Mouse (Mus musculus): ENCODE data around the gene Gkn3. TPM values are rescaled to one million over a fixed set of nuclear protein-coding genes. Genes with fewer than 3 reads are reported as not detected.

Gene Gkn3
- polyA plus RNA-seq, 1 experiment = not detected

GRCm38 (mm10) chr6:87399886-87400566, 11.3 kb upstream of the Gkn3 start:
- TF ChIP-seq POLR2A (IDR thresholded peaks at IDR 0.05; ENCODE audit: borderline replicate concordance, low read depth, low read length) (no peak), CTCF (IDR thresholded peaks at IDR 0.05; ENCODE audit: low read depth, low read length) (no peak)
- H3K4me3 ChIP-seq (ENCODE audit: insufficient read depth, low read length) = no peak overlapping the region
- H3K4me1 ChIP-seq (ENCODE audit: control insufficient read depth, insufficient read depth, low read length) = peaks cover 12% of the 10 kb centered on the region
- H3K27ac ChIP-seq (ENCODE audit: insufficient read depth, low read depth, low read length) = peak overlapping the region; percentile 20

GRCm38 (mm10) chr6:87399137-87399536, 10.4 kb upstream of the Gkn3 start:
- TF ChIP-seq POLR2A (IDR thresholded peaks at IDR 0.05; ENCODE audit: borderline replicate concordance, low read depth, low read length) (no peak), CTCF (IDR thresholded peaks at IDR 0.05; ENCODE audit: low read depth, low read length) (peak; percentile 92)
- Histone ChIP-seq H3K4me1 (ENCODE audit: control insufficient read depth, insufficient read depth, low read length) (peaks cover 16% of the 10 kb centered on the region), H3K27ac (ENCODE audit: insufficient read depth, low read depth, low read length) (no peak overlapping the region), H3K4me3 (ENCODE audit: insufficient read depth, low read length) (no peak overlapping the region)

GRCm38 (mm10) chr6:87394783-87395182, 6.0 kb upstream of the Gkn3 start:
- TF ChIP-seq POLR2A (IDR thresholded peaks at IDR 0.05; ENCODE audit: borderline replicate concordance, low read depth, low read length) (no peak), CTCF (IDR thresholded peaks at IDR 0.05; ENCODE audit: low read depth, low read length) (no peak)
- Histone ChIP-seq H3K4me3 (ENCODE audit: insufficient read depth, low read length) (no peak overlapping the region), H3K4me1 (ENCODE audit: control insufficient read depth, insufficient read depth, low read length) (peaks cover 19% of the 10 kb centered on the region), H3K27ac (ENCODE audit: insufficient read depth, low read depth, low read length) (no peak overlapping the region)

- Histone ChIP-seq H3K4me3 (ENCODE audit: insufficient read depth, low read length) (no peak overlapping the region), H3K27ac (ENCODE audit: insufficient read depth, low read depth, low read length) (no peak overlapping the region; the same call in 1 of the 2 replicates), H3K4me1 (ENCODE audit: control insufficient read depth, insufficient read depth, low read length) (peaks cover 14% of the 10 kb centered on the region)
- TF ChIP-seq POLR2A (IDR thresholded peaks at IDR 0.05; ENCODE audit: borderline replicate concordance, low read depth, low read length) (no peak), CTCF (IDR thresholded peaks at IDR 0.05; ENCODE audit: low read depth, low read length) (no peak)
These were observed 4.9 kb upstream of the Gkn3 start for GRCm38 (mm10) chr6:87393466-87394205.

GRCm38 (mm10) chr6:87389455-87389989, 787 bp upstream of the Gkn3 start:
- Histone ChIP-seq H3K4me1 (ENCODE audit: control insufficient read depth, insufficient read depth, low read length) (peaks cover 13% of the 10 kb centered on the region), H3K4me3 (ENCODE audit: insufficient read depth, low read length) (no peak overlapping the region), H3K27ac (ENCODE audit: insufficient read depth, low read depth, low read length) (no peak overlapping the region)
- no peak for TF ChIP-seq CTCF (IDR thresholded peaks at IDR 0.05; ENCODE audit: low read depth, low read length)
- TF ChIP-seq POLR2A (IDR thresholded peaks at IDR 0.05; ENCODE audit: borderline replicate concordance, low read depth, low read length) = no peak

- Histone ChIP-seq H3K27ac (ENCODE audit: insufficient read depth, low read depth, low read length) (no peak overlapping the region), H3K4me1 (ENCODE audit: control insufficient read depth, insufficient read depth, low read length) (peaks cover 3% of the 10 kb centered on the region; the same call in 1 of the 2 replicates), H3K4me3 (ENCODE audit: insufficient read depth, low read length) (no peak overlapping the region)
- no peak for TF ChIP-seq CTCF (IDR thresholded peaks at IDR 0.05; ENCODE audit: low read depth, low read length)
- no peak for TF ChIP-seq POLR2A (IDR thresholded peaks at IDR 0.05; ENCODE audit: borderline replicate concordance, low read depth, low read length)
These were observed 2.1 kb downstream of the Gkn3 start for GRCm38 (mm10) chr6:87386681-87387080.

GRCm38 (mm10) chr6:87386203-87386602, 2.5 kb downstream of the Gkn3 start:
- H3K4me1 ChIP-seq (ENCODE audit: control insufficient read depth, insufficient read depth, low read length) = peaks cover 3% of the 10 kb centered on the region; the same call in 1 of the 2 replicates
- no peak overlapping the region for H3K4me3 ChIP-seq (ENCODE audit: insufficient read depth, low read length)
- TF ChIP-seq CTCF (IDR thresholded peaks at IDR 0.05; ENCODE audit: low read depth, low read length) (no peak), POLR2A (IDR thresholded peaks at IDR 0.05; ENCODE audit: borderline replicate concordance, low read depth, low read length) (no peak)
- H3K27ac ChIP-seq (ENCODE audit: insufficient read depth, low read depth, low read length) = no peak overlapping the region

- TF ChIP-seq POLR2A (IDR thresholded peaks at IDR 0.05; ENCODE audit: borderline replicate concordance, low read depth, low read length) (no peak), CTCF (IDR thresholded peaks at IDR 0.05; ENCODE audit: low read depth, low read length) (no peak)
- Histone ChIP-seq H3K27ac (ENCODE audit: insufficient read depth, low read depth, low read length) (no peak overlapping the region), H3K4me3 (ENCODE audit: insufficient read depth, low read length) (no peak overlapping the region), H3K4me1 (ENCODE audit: control insufficient read depth, insufficient read depth, low read length) (peaks cover 3% of the 10 kb centered on the region; the same call in 1 of the 2 replicates)
These were observed 4.0 kb downstream of the Gkn3 start for GRCm38 (mm10) chr6:87384761-87385160.

GRCm38 (mm10) chr6:87383926-87384691, 4.6 kb downstream of the Gkn3 start:
- H3K27ac ChIP-seq (ENCODE audit: insufficient read depth, low read depth, low read length) = no peak overlapping the region
- no peak overlapping the region for H3K4me3 ChIP-seq (ENCODE audit: insufficient read depth, low read length)
- TF ChIP-seq CTCF (IDR thresholded peaks at IDR 0.05; ENCODE audit: low read depth, low read length) (no peak), POLR2A (IDR thresholded peaks at IDR 0.05; ENCODE audit: borderline replicate concordance, low read depth, low read length) (no peak)
- peaks cover 3% of the 10 kb centered on the region; the same call in 1 of the 2 replicates for H3K4me1 ChIP-seq (ENCODE audit: control insufficient read depth, insufficient read depth, low read length)

Data from bone marrow macrophage, adult 2 months (primary cell).